Mouse (Mus musculus): Measurements from ENCODE around the gene Car3.

GRCm38 (mm10) chr3:14879293-14879692 lies 16.0 kb downstream of the Car3 start:
- no peak for TF ChIP-seq CTCF (IDR thresholded peaks at IDR 0.05; ENCODE audit: extremely low read depth, insufficient read depth, low read length)
- no peak for TF ChIP-seq POLR2A (IDR thresholded peaks at IDR 0.05; ENCODE audit: extremely low read depth, insufficient read depth, low read length)

All from cortical plate, adult 2 months (tissue).